In genomic region chr1:153740145-153740544, GRCm38 (mm10) we compare ENCODE assay signal across 9 mouse cellular contexts. TPM values are rescaled to one million over a fixed set of nuclear protein-coding genes. Genes with fewer than 3 reads are reported as not detected.
DNase-seq lines count a peak whose midpoint lies in the region; ATAC-seq and TF ChIP-seq lines count a peak whose summit lies in the region.
"Had no signal": no experiment of that assay in that cellular context is flagged by ENCODE, and none has a peak within 500 bp of the region (broad histone marks: within the 10 kb centered on the region; RNA-seq: fewer than 3 reads in every experiment).

TSS of gene Rgs16 (plus strand) at chr1:153740349.

- under 1% methylated on average over 21 of the region's 28 CpGs for WGBS in forebrain, embryonic 12.5 days
- WGBS in lung, embryonic 14.5 days: under 1% methylated on average over 28 of the region's 28 CpGs
- 8% methylated on average over 28 of the region's 28 CpGs for WGBS in olfactory bulb, adult 2 months

- peak; percentile 81 for DNase-seq in CD4-positive helper T cell, adult 2 months (ENCODE audit: low read depth, low spot score)
- DNase-seq in heart, postnatal 14 days: peak; percentile 84 to 85
- DNase-seq in kidney, postnatal 36 days: peak; percentile 79 to 85
- DNase-seq in lung, embryonic 14.5 days: peak; percentile 85
- peak; percentile 86 for DNase-seq in thymus, postnatal 14 days

- H3K4me3 ChIP-seq in brown adipose tissue, adult 24 weeks (ENCODE audit: insufficient read depth, low read depth, low read length): peak within 1 kb of the TSS; percentile 63
- H3K4me3 ChIP-seq in forebrain, embryonic 12.5 days (replicated peaks): peak within 1 kb of the TSS; percentile 50
- H3K4me3 ChIP-seq in lung, embryonic 14.5 days (ENCODE audit: low read depth, low read length): peak within 1 kb of the TSS; percentile 37
- H3K4me3 ChIP-seq in olfactory bulb, adult 2 months (ENCODE audit: insufficient read depth, low read depth, low read length): peak within 1 kb of the TSS; percentile 45

- peak; percentile 47; the same call in 1 of the 2 replicates for TF ChIP-seq POLR2A in olfactory bulb, adult 2 months (IDR thresholded peaks at IDR 0.05; ENCODE audit: insufficient read depth, low read depth, low read length)

- ATAC-seq in forebrain, embryonic 12.5 days (ENCODE audit: low FRiP score): peak; percentile 81
- ATAC-seq in lung, embryonic 14.5 days (ENCODE audit: insufficient read depth): peak; percentile 84

- no peaks in the 10 kb centered on the region for H3K4me1 ChIP-seq in brown adipose tissue, adult 24 weeks (ENCODE audit: control insufficient read depth, insufficient read depth, insufficient read length, low read length)
- H3K4me1 ChIP-seq in forebrain, embryonic 12.5 days: peaks cover 71% of the 10 kb centered on the region
- H3K4me1 ChIP-seq in lung, embryonic 14.5 days (ENCODE audit: insufficient read depth): no peaks in the 10 kb centered on the region
- peaks cover 40% of the 10 kb centered on the region for H3K4me1 ChIP-seq in olfactory bulb, adult 2 months (ENCODE audit: control insufficient read depth, insufficient read depth, low read length)

- H3K27me3 ChIP-seq in forebrain, embryonic 12.5 days: peaks cover 35% of the 10 kb centered on the region
- peaks cover 30% of the 10 kb centered on the region for H3K27me3 ChIP-seq in lung, embryonic 14.5 days (ENCODE audit: insufficient read depth, low read length)

- peaks cover 18% of the 10 kb centered on the region for H3K36me3 ChIP-seq in forebrain, embryonic 12.5 days (replicated peaks)
- no peaks in the 10 kb centered on the region for H3K36me3 ChIP-seq in lung, embryonic 14.5 days (ENCODE audit: insufficient read depth)

- peak within 1 kb of the TSS; percentile 60 for H3K9ac ChIP-seq in forebrain, embryonic 12.5 days
- H3K9ac ChIP-seq in lung, embryonic 14.5 days: 0 out of 2 replicates have a peak within 1 kb of the TSS, but pooled peaks have one; percentile 5

- no peak for TF ChIP-seq CTCF in lung, embryonic 14.5 days (IDR thresholded peaks at IDR 0.05; ENCODE audit: low read depth)
- no peak for TF ChIP-seq CTCF in olfactory bulb, adult 2 months (IDR thresholded peaks at IDR 0.05; ENCODE audit: insufficient read depth, low read depth, low read length)

- peak within 1 kb of the TSS; percentile 74 for H3K4me2 ChIP-seq in forebrain, embryonic 12.5 days
- H3K4me2 ChIP-seq in lung, embryonic 14.5 days: peak within 1 kb of the TSS; percentile 68

- no peaks in the 10 kb centered on the region for H3K9me3 ChIP-seq in forebrain, embryonic 12.5 days
- no peaks in the 10 kb centered on the region for H3K9me3 ChIP-seq in lung, embryonic 14.5 days (ENCODE audit: low read depth, low read length)

- intact Hi-C loops in heart, postnatal 14 days (cut with DNase I): no loop called here

- H3K27ac ChIP-seq in brown adipose tissue, adult 24 weeks (replicated peaks; ENCODE audit: low read depth, low read length): no peak within 1 kb of the TSS
- no peak within 1 kb of the TSS for H3K27ac ChIP-seq in forebrain, embryonic 12.5 days
- H3K27ac ChIP-seq in lung, embryonic 14.5 days (ENCODE audit: low read depth): no peak within 1 kb of the TSS
- peak within 1 kb of the TSS; percentile 34; the same call in 1 of the 2 replicates for H3K27ac ChIP-seq in olfactory bulb, adult 2 months (ENCODE audit: insufficient read depth, low read depth, low read length)

RNA-seq across cellular contexts. Expression of gene Rgs16, which starts in this region (rescaled TPM):
- polyA plus RNA-seq in brown adipose tissue, adult 24 weeks (2012; ENCODE audit: insufficient read depth, insufficient read length, missing spikeins): 0.44 TPM in 1 of 2 replicates, not detected in the other
- 46.6 and 49.3 TPM in 2 replicates for polyA plus RNA-seq in forebrain, embryonic 12.5 days (2016; fragmentation: Nextera tagmentation; extraction: Ambion mirVana)
- total RNA-seq in heart, postnatal 14 days (2021): 1 to 10 TPM; 1.2 to 2.1 TPM
- 0.34 and 0.54 TPM in 2 replicates for polyA plus RNA-seq in lung, embryonic 14.5 days (2014; fragmentation: Nextera tagmentation; extraction: Ambion mirVana)
- polyA plus RNA-seq in olfactory bulb, adult 2 months (2012; ENCODE audit: insufficient read depth, insufficient read length, low replicate concordance, missing spikeins): not detected in 2 replicates
- total RNA-seq: neutrophil, adult 5-6 weeks had no signal

Comparison
In these comparisons a context has a peak if more than half of its experiments do, and no peak if none do; other contexts are left out.
1. Peak in DNase-seq, ATAC-seq, H3K4me3 ChIP-seq, H3K9ac ChIP-seq and H3K4me2 ChIP-seq in lung, embryonic 14.5 days; RNA of the gene not detected or under 1 TPM.